ENCODE assay signal across 20 mouse cellular contexts in genomic region chr5:129208845-129209244, GRCm38 (mm10).
A peak's percentile ranks its signal among the peaks of the same experiment; 100 is the strongest.
DNase-seq lines count a peak whose midpoint lies in the region; ATAC-seq and TF ChIP-seq lines count a peak whose summit lies in the region.
"Had no signal": no experiment of that assay in that cellular context is flagged by ENCODE, and none has a peak within 500 bp of the region (broad histone marks: within the 10 kb centered on the region; RNA-seq: fewer than 3 reads in every experiment).

No protein-coding gene starts in this region.

- no peaks in the 10 kb centered on the region for H3K36me3 ChIP-seq in hindbrain, postnatal 0 days (ENCODE audit: insufficient read depth, low read length)
- no peaks in the 10 kb centered on the region for H3K36me3 ChIP-seq in hindbrain, embryonic 11.5 days (ENCODE audit: control insufficient read depth, insufficient read depth, low read length)
- H3K36me3 ChIP-seq in kidney, postnatal 0 days (ENCODE audit: insufficient read depth, low read length), result no peaks in the 10 kb centered on the region
- H3K36me3 ChIP-seq: embryonic facial prominence, embryonic 12.5 days; heart, embryonic 12.5 days; hindbrain, embryonic 10.5 days; hindbrain, embryonic 15.5 days had no signal

- no peak overlapping the region for H3K4me2 ChIP-seq in hindbrain, postnatal 0 days (ENCODE audit: low read depth, low read length)
- no peak overlapping the region for H3K4me2 ChIP-seq in hindbrain, embryonic 11.5 days (replicated peaks; ENCODE audit: low read depth, low read length)
- no peak overlapping the region for H3K4me2 ChIP-seq in kidney, postnatal 0 days (ENCODE audit: low read length)
- H3K4me2 ChIP-seq: embryonic facial prominence, embryonic 12.5 days; heart, embryonic 12.5 days; hindbrain, embryonic 15.5 days had no signal

- WGBS in hindbrain, postnatal 0 days, result 78% methylated on average over 4 of the region's 4 CpGs
- WGBS in hindbrain, embryonic 11.5 days, result 74% methylated on average over 4 of the region's 4 CpGs
- WGBS in kidney, postnatal 0 days, result 47% methylated on average over 4 of the region's 4 CpGs

- no peak for TF ChIP-seq CTCF in hindbrain, postnatal 0 days (IDR thresholded peaks at IDR 0.05; ENCODE audit: low read depth)
- TF ChIP-seq CTCF in kidney, postnatal 0 days (IDR thresholded peaks at IDR 0.05; ENCODE audit: low read depth), result no peak

- H3K27ac ChIP-seq in hindbrain, postnatal 0 days, result no peak overlapping the region
- no peak overlapping the region for H3K27ac ChIP-seq in hindbrain, embryonic 11.5 days (ENCODE audit: low read depth, low read length)
- no peak overlapping the region for H3K27ac ChIP-seq in kidney, postnatal 0 days
- H3K27ac ChIP-seq: embryonic facial prominence, embryonic 12.5 days; hindbrain, embryonic 10.5 days; hindbrain, embryonic 15.5 days had no signal

- H3K9ac ChIP-seq in hindbrain, postnatal 0 days (replicated peaks; ENCODE audit: low read length), result no peak overlapping the region
- no peak overlapping the region for H3K9ac ChIP-seq in hindbrain, embryonic 11.5 days (ENCODE audit: low read depth, low read length)
- H3K9ac ChIP-seq in kidney, postnatal 0 days (ENCODE audit: low read depth, low read length), result no peak overlapping the region
- H3K9ac ChIP-seq: embryonic facial prominence, embryonic 12.5 days; heart, embryonic 12.5 days; hindbrain, embryonic 15.5 days had no signal

- H3K27me3 ChIP-seq in hindbrain, postnatal 0 days (ENCODE audit: insufficient read depth, low read length), result no peaks in the 10 kb centered on the region
- H3K27me3 ChIP-seq in hindbrain, embryonic 11.5 days (ENCODE audit: control insufficient read depth, insufficient read depth, low read length), result no peaks in the 10 kb centered on the region
- no peaks in the 10 kb centered on the region for H3K27me3 ChIP-seq in kidney, postnatal 0 days (ENCODE audit: insufficient read depth, low read length)
- H3K27me3 ChIP-seq: hindbrain, embryonic 15.5 days had no signal

- ATAC-seq in hindbrain, postnatal 0 days, result 0 out of 2 replicates have a peak, but pooled peaks have one; percentile 10
- no peak for ATAC-seq in hindbrain, embryonic 11.5 days (ENCODE audit: low FRiP score)
- ATAC-seq in kidney, postnatal 0 days (replicated peaks; ENCODE audit: low FRiP score, low read depth), result peak; percentile 41; the same call in 1 of the 2 replicates
- ATAC-seq in erythroid progenitor cell, adult 5-6 weeks (replicated peaks; ENCODE audit: low FRiP score, poor library complexity, severe bottlenecking), result 0 out of 2 replicates have a peak, but pooled peaks have one; percentile 23
- ATAC-seq: forebrain, embryonic 14.5 days; inflammation-experienced regulatory T-cells, adult 6 months had no signal

- DNase-seq in hindbrain, postnatal 0 days (ENCODE audit: low spot score), result no peak
- DNase-seq in hindbrain, embryonic 11.5 days (ENCODE audit: low spot score), result no peak
- DNase-seq in kidney, postnatal 0 days (ENCODE audit: low spot score), result no peak
- DNase-seq in kidney, postnatal 25 days, result no peak
- DNase-seq in MN1 (ENCODE audit: low spot score), result peak; percentile 64
- no peak for DNase-seq in lung, postnatal 25 days (ENCODE audit: low spot score)
- DNase-seq: adrenal gland, adult 8-10 months; adrenal gland, postnatal 36 days; cerebellum, adult 11 months; cerebellum, adult 8-10 months; cerebellum, postnatal 14 days; embryo, embryonic 11 days; gastrocnemius, postnatal 14 days had no signal

- H3K4me3 ChIP-seq in hindbrain, postnatal 0 days (ENCODE audit: low read length), result no peak overlapping the region
- no peak overlapping the region for H3K4me3 ChIP-seq in hindbrain, embryonic 11.5 days (ENCODE audit: low read depth, low read length)
- H3K4me3 ChIP-seq in kidney, postnatal 0 days (replicated peaks; ENCODE audit: low read depth, low read length), result no peak overlapping the region
- H3K4me3 ChIP-seq: embryonic facial prominence, embryonic 12.5 days; heart, embryonic 12.5 days; hindbrain, embryonic 10.5 days; hindbrain, embryonic 15.5 days had no signal

- no peaks in the 10 kb centered on the region for H3K9me3 ChIP-seq in hindbrain, postnatal 0 days (ENCODE audit: low read length)
- no peaks in the 10 kb centered on the region for H3K9me3 ChIP-seq in hindbrain, embryonic 11.5 days (ENCODE audit: control insufficient read depth, low read length)
- no peaks in the 10 kb centered on the region for H3K9me3 ChIP-seq in kidney, postnatal 0 days (replicated peaks; ENCODE audit: low read length)
- H3K9me3 ChIP-seq: embryonic facial prominence, embryonic 12.5 days; heart, embryonic 12.5 days; hindbrain, embryonic 10.5 days; hindbrain, embryonic 15.5 days had no signal

- peaks cover 7% of the 10 kb centered on the region; the same call in 1 of the 2 replicates for H3K4me1 ChIP-seq in hindbrain, postnatal 0 days (ENCODE audit: insufficient read depth, low read length)
- peaks cover 6% of the 10 kb centered on the region; the same call in 1 of the 2 replicates for H3K4me1 ChIP-seq in hindbrain, embryonic 11.5 days (replicated peaks; ENCODE audit: control insufficient read depth, insufficient read depth, low read length)
- no peaks in the 10 kb centered on the region for H3K4me1 ChIP-seq in kidney, postnatal 0 days (replicated peaks; ENCODE audit: insufficient read depth, low read length)
- H3K4me1 ChIP-seq: heart, embryonic 12.5 days had no signal
